Mouse (Mus musculus): ENCODE results near the gene Pcnt.

Gene Pcnt

DNA sequence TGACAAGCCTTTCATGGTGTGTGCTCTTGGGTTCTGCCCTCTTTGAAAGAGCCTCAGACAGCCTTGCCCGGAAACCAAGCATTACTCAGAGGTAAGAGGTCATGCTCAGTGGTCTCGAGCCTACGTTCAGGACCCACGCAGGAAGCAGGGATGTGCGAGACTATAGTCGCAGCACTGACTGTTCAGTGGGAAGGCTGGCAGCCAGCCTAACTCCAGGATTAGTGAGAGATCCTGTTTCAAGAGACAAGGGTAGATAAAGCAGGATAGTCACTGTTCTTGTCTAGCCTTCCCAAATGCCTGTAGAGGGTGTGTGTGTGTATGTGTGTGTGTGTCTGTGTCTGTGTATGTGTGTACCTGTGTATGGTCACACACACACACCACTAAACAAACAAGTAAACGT lies 126.4 kb downstream of the Pcnt start:
- no peak for DNase-seq (ENCODE audit: low spot score in 2 of 2)

- DNase-seq (ENCODE audit: low spot score in 2 of 2), result no peak
Measured at GRCm38 (mm10) chr10:76306738-76307137, 135.8 kb downstream of the Pcnt start.

All from spleen, postnatal 14 days (tissue).